Mouse (Mus musculus) intestine, postnatal 0 days (tissue): ENCODE data around the gene Olfr27. TPM values are rescaled to one million over a fixed set of nuclear protein-coding genes. Genes with fewer than 3 reads are reported as not detected.

Experiments used
- ATAC-seq: fragments of 200-750 bp; cut with Nextera tagmentation; 2 replicates; pipeline ENCODE4 v1.8.0; 2017; ENCODE audit warnings: mild to moderate bottlenecking, moderate TSS enrichment, moderate library complexity
- H3K27ac ChIP-seq: fragments of 300-500 bp; sonication (generic); 2 replicates; pipeline ENCODE4 v1.5.1; 2014; ENCODE audit warnings: mild to moderate bottlenecking, low read depth, low read length, moderate library complexity
- H3K27me3 ChIP-seq: fragments of 300-500 bp; sonication (generic); replicated peaks from 2 replicates; pipeline ENCODE4 v1.6.1; 2014; ENCODE audit warnings: low read length, mixed read lengths; ENCODE audit not compliant: control insufficient read depth, insufficient read depth
- H3K36me3 ChIP-seq: fragments of 300-500 bp; sonication (generic); 2 replicates; pipeline ENCODE4 v1.6.1; 2014; ENCODE audit warnings: mild to moderate bottlenecking, moderate library complexity; ENCODE audit not compliant: control insufficient read depth, insufficient read depth
- H3K4me1 ChIP-seq: fragments of 300-500 bp; sonication (generic); replicated peaks from 2 replicates; pipeline ENCODE4 v1.6.1; 2014; ENCODE audit warnings: antibody characterized with exemption, low read length, mixed read lengths; ENCODE audit not compliant: control insufficient read depth, insufficient read depth
- H3K4me2 ChIP-seq: fragments of 300-500 bp; sonication (generic); replicated peaks from 2 replicates; pipeline ENCODE4 v1.6.1; 2014; ENCODE audit warnings: low read depth, mild to moderate bottlenecking, moderate library complexity
- H3K4me3 ChIP-seq: fragments of 300-500 bp; sonication (generic); 2 replicates; pipeline ENCODE4 v1.5.1; 2014; ENCODE audit warnings: low read depth, low read length
- H3K9ac ChIP-seq: fragments of 300-500 bp; sonication (generic); 2 replicates; pipeline ENCODE4 v1.6.1; 2014; ENCODE audit warnings: mild to moderate bottlenecking, low read depth, low read length
- H3K9me3 ChIP-seq: fragments of 300-500 bp; sonication (generic); 2 replicates; pipeline ENCODE4 v1.6.1; 2016; ENCODE audit warnings: mixed run types; ENCODE audit not compliant: control insufficient read depth
- CTCF ChIP-seq: sonication (generic); IDR thresholded peaks from 2 replicates; pipeline ENCODE4 v1.5.1; 2016; ENCODE audit warnings: low read depth, mild to moderate bottlenecking, control low read depth, antibody characterized with exemption, moderate library complexity
- WGBS: fragments of 180-500 bp; shearing (Covaris S2); extraction: QIAGEN DNeasy Blood & Tissue Kit; methylation state at CpG from one replicate; pipeline ENCODE4 v1.1.7; 2014; 5-methylcytosine and 5-hydroxymethylcytosine counted together
- polyA plus RNA-seq: library from polyadenylated mRNA; unstranded; fragments of >200 nt; fragmentation: Nextera tagmentation; extraction: Ambion mirVana; gene quantifications from 2 replicates; pipeline ENCODE4 v1.2.1, GENCODE M21; 2015

Gene Olfr27
- not detected in 2 replicates for polyA plus RNA-seq

DNA sequence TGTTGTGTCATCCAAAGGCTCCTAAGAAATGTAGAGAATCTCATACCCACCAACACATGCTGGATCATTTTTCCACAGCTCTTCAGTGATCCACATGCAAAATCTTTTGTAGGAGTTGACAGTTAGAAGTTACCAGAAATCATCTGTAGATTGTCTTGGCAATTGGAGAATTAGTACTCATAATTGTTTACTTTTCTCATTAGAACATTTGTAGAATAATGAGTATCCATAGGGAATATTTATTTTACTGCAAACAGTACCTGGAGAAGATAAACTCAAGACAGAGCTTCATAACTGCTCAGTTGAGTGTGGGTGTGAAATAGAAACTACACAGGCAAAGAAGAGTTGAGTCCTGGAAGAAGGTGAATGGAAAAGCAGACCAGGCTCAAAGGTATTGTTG lies at the start of gene Olfr27:
Gene Olfr27 (plus strand): TSS at position 301 of the 400 bp plus-strand sequence.
- H3K4me2 ChIP-seq, result no peak within 1 kb of the TSS
- no peak within 1 kb of the TSS for H3K27ac ChIP-seq
- H3K4me3 ChIP-seq, result no peak within 1 kb of the TSS
- no peak for TF ChIP-seq CTCF
- no peaks in the 10 kb centered on the region for H3K36me3 ChIP-seq
- H3K9me3 ChIP-seq, result no peaks in the 10 kb centered on the region
- no peaks in the 10 kb centered on the region for H3K4me1 ChIP-seq
- no peaks in the 10 kb centered on the region for H3K27me3 ChIP-seq
- no peak within 1 kb of the TSS for H3K9ac ChIP-seq
- no peak for ATAC-seq

DNA sequence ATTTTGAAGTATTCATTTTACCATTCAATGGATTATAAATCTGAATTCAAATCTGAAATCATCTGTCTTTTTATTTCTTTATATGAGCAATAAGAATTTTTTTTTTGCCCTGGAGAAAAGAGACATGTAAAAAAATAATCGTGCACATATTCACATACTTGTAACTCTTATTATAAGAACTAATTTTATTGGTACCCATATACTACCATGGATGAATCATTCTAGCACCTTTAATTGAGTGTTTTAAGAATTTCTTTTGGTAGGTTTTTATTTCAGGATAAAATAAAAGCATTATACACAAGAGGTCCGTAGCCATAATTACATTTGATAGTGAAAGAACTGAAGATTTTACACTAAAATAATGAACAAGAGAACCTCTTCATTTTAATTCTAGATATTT lies 49.1 kb upstream of the Olfr27 start, which contains the start of gene Olfr938:
Gene Olfr938 (minus strand): TSS at position 101 of the 400 bp plus-strand sequence.
- no peaks in the 10 kb centered on the region for H3K9me3 ChIP-seq
- no peak within 1 kb of the TSS for H3K27ac ChIP-seq
- no peak within 1 kb of the TSS for H3K9ac ChIP-seq
- H3K4me1 ChIP-seq, result no peaks in the 10 kb centered on the region
- no peak within 1 kb of the TSS for H3K4me3 ChIP-seq
- no peaks in the 10 kb centered on the region for H3K36me3 ChIP-seq
- TF ChIP-seq CTCF, result no peak
- H3K4me2 ChIP-seq, result no peak within 1 kb of the TSS
- WGBS, result 93% methylated on average over 2 of the region's 2 CpGs
- H3K27me3 ChIP-seq, result no peaks in the 10 kb centered on the region
- ATAC-seq, result no peak

DNA sequence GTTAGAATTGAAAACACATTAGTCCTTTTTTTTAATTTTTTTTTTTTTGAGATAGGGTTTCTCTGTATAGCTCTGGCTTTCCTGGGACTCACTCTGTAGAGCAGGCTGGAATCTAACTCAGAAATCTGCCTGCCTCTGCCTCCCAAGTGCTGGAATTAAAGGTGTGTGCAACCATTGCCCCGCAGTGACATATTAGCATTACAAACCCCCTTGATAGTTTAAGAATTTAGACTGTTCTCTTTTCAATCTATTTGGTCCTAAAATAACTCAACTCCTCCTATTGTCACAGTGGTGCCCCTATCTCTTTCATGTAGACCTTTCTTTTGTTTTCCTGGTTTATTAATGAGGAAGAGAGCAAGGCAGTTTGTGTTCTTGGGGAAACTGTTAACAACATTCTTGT lies 605 bp upstream of the Olfr27 start:
- H3K9me3 ChIP-seq, result no peaks in the 10 kb centered on the region
- TF ChIP-seq CTCF, result no peak
- WGBS, result 70% methylated on average over 1 of the region's 1 CpGs
- H3K36me3 ChIP-seq, result no peaks in the 10 kb centered on the region
- H3K27me3 ChIP-seq, result no peaks in the 10 kb centered on the region
- H3K4me1 ChIP-seq, result no peaks in the 10 kb centered on the region
- no peak overlapping the region for H3K4me3 ChIP-seq
- no peak for ATAC-seq
- no peak overlapping the region for H3K9ac ChIP-seq
- no peak overlapping the region for H3K27ac ChIP-seq
- no peak overlapping the region for H3K4me2 ChIP-seq

DNA sequence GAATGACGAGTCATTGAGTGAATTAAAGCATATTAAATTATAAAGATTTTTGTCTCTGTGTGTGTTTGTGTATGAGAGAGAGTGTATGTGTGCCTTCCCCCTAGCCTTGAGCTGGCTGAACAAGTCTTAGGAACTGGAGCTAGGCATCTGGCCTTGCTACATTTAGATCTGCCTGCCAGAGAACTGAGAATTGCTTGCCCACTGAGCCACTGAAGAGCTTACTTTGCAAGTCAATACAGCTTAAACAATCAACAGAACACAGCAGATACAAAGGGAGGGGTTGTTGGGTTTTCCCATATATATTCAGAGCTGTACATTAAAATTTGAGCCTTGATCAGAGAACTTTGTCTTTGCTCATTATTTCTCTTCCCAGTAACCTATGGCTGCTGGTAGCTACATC lies 24.5 kb downstream of the Olfr27 start:
- Histone ChIP-seq H3K4me2 (no peak overlapping the region), H3K27ac (no peak overlapping the region), H3K4me3 (no peak overlapping the region), H3K9ac (no peak overlapping the region), H3K9me3 (no peaks in the 10 kb centered on the region), H3K36me3 (no peaks in the 10 kb centered on the region), H3K27me3 (no peaks in the 10 kb centered on the region), H3K4me1 (no peaks in the 10 kb centered on the region)
- WGBS, result 60% methylated on average over 1 of the region's 1 CpGs
- TF ChIP-seq CTCF, result no peak
- no peak for ATAC-seq

DNA sequence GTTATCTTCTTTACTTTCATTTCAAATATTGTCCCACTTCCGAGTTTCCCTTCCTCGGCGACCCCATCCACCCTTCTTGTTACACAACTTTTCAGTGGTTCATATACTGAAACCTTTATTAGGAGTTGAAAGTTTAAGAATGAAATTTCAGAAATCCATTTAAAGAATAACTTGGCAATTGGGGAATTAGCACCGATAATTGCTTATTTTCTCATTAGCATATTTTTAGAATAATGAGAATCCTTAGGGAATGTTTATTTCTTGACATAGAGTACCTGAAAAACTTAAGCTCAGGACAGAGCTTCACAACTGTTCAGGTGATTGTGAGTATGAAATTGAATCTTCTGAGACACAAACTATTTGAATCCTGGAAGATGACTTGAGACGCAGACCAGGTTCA lies 38.1 kb downstream of the Olfr27 start, which contains the start of gene Olfr943:
Gene Olfr943 (plus strand): TSS at position 301 of the 400 bp plus-strand sequence.
- H3K4me3 ChIP-seq, result no peak within 1 kb of the TSS
- no peaks in the 10 kb centered on the region for H3K27me3 ChIP-seq
- 90% methylated on average over 5 of the region's 5 CpGs for WGBS
- H3K36me3 ChIP-seq, result no peaks in the 10 kb centered on the region
- no peak within 1 kb of the TSS for H3K27ac ChIP-seq
- no peak within 1 kb of the TSS for H3K4me2 ChIP-seq
- ATAC-seq, result no peak
- H3K4me1 ChIP-seq, result no peaks in the 10 kb centered on the region
- TF ChIP-seq CTCF, result no peak
- H3K9me3 ChIP-seq, result 0 out of 2 replicates have a peak, but pooled peaks cover 3% of the 10 kb centered on the region
- no peak within 1 kb of the TSS for H3K9ac ChIP-seq

Other genes starting within 250 kb of the Olfr27 start
- gene Olfr930, start 198.3 kb upstream of the Olfr27 start, polyA plus RNA-seq, result not detected in 2 replicates
- not detected in 2 replicates for gene Olfr933, start 155.8 kb upstream of the Olfr27 start, polyA plus RNA-seq
- gene Olfr934, start 139.8 kb upstream of the Olfr27 start, polyA plus RNA-seq, result not detected in 2 replicates
- gene Olfr935, start 128.4 kb upstream of the Olfr27 start, polyA plus RNA-seq, result not detected in 2 replicates
- not detected in 2 replicates for gene Olfr146, start 104.8 kb upstream of the Olfr27 start, polyA plus RNA-seq
- not detected in 2 replicates for gene Olfr937, start 63.2 kb upstream of the Olfr27 start, polyA plus RNA-seq
- not detected in 2 replicates for gene Olfr938, start 49.2 kb upstream of the Olfr27 start, polyA plus RNA-seq
- not detected in 2 replicates for gene Olfr943, start 38.2 kb downstream of the Olfr27 start, polyA plus RNA-seq
- gene Olfr944, start 73.8 kb downstream of the Olfr27 start, polyA plus RNA-seq, result not detected in 2 replicates
- gene Olfr1537, start 121.9 kb downstream of the Olfr27 start, polyA plus RNA-seq, result not detected in 2 replicates
- gene Olfr945, start 148.7 kb downstream of the Olfr27 start, polyA plus RNA-seq, result not detected in 2 replicates
- gene Olfr948, start 197.9 kb downstream of the Olfr27 start, polyA plus RNA-seq, result not detected in 2 replicates